Mouse (Mus musculus) forebrain, embryonic 10.5 days (tissue): Measurements from ENCODE around the gene Tubb3. TPM values are rescaled to one million over a fixed set of nuclear protein-coding genes. Genes with fewer than 3 reads are reported as not detected.
"Not testable (repeated sequence)": the region's sequence is repeated elsewhere in the genome, so short reads cannot be mapped to it uniquely, and the experiment has no call there.

Experiments used
- DNase-seq: peaks from one replicate; pipeline ENCODE4 v3.0.0-alpha.2; 2017; ENCODE audit warnings: low spot score; ENCODE audit errors: extremely low spot score
- H3K27ac ChIP-seq: fragments of 300-500 bp; sonication (generic); 2 replicates; pipeline ENCODE4 v1.5.1; 2016; ENCODE audit warnings: mild to moderate bottlenecking
- H3K27me3 ChIP-seq: fragments of 300-500 bp; sonication (generic); 2 replicates; pipeline ENCODE4 v1.6.1; 2016; ENCODE audit warnings: mild to moderate bottlenecking; ENCODE audit not compliant: poor library complexity, severe bottlenecking
- H3K36me3 ChIP-seq: fragments of 300-500 bp; sonication (generic); replicated peaks from 2 replicates; pipeline ENCODE4 v1.6.1; 2016; ENCODE audit warnings: mild to moderate bottlenecking, moderate library complexity
- H3K4me1 ChIP-seq: fragments of 300-500 bp; sonication (generic); 2 replicates; pipeline ENCODE4 v1.6.1; 2016
- H3K4me3 ChIP-seq: fragments of 300-500 bp; sonication (generic); 2 replicates; pipeline ENCODE4 v1.5.1; 2016; ENCODE audit warnings: mild to moderate bottlenecking, moderate library complexity
- H3K9me3 ChIP-seq: fragments of 300-500 bp; sonication (generic); 2 replicates; pipeline ENCODE4 v1.6.1; 2016; ENCODE audit warnings: mild to moderate bottlenecking, moderate library complexity
- WGBS: fragments of 180-500 bp; shearing (Covaris S2); methylation state at CpG from one replicate; pipeline ENCODE4 v1.1.7; 2016; 5-methylcytosine and 5-hydroxymethylcytosine counted together
- polyA plus RNA-seq: library from polyadenylated mRNA; unstranded; fragments of >200 nt; fragmentation: Nextera tagmentation; extraction: Ambion mirVana; gene quantifications from 2 replicates; pipeline ENCODE4 v1.2.1, GENCODE M21; 2016

Tubb3 gene
- polyA plus RNA-seq, 1 experiment from 2014 or later: 261 TPM

- H3K36me3 ChIP-seq: peaks cover 57% of the 10 kb centered on the region
- no peak overlapping the region for H3K27ac ChIP-seq
- H3K4me1 ChIP-seq: peaks cover 21% of the 10 kb centered on the region
- H3K4me3 ChIP-seq: no peak overlapping the region
- H3K9me3 ChIP-seq: no peaks in the 10 kb centered on the region
- WGBS: 94% methylated on average over 9 of the region's 9 CpGs
- DNase-seq: no peak
- peaks cover 6% of the 10 kb centered on the region for H3K27me3 ChIP-seq
Observed at GRCm38 (mm10) chr8:123402730-123403326, 8.4 kb upstream of the Tubb3 start.

DNA sequence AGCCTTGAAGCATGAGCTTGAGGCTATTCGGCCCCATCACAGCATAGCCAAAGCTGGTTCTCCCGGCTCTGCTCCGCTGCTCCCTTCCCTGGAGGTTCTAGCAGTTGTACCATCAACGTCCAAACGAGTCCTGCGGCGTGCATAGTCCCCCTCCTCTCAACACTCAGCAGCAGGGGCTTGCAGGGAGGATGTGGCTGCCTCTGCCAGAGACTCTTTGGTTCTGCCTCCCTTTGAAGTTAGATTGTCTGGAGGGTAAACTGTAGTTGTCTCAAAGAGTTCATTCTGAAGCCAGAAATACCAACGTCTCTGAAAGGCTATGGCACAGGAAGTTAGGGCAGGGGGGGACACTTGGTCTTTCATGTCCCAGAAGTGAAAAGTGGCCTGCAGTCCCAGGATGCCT lies 6.7 kb upstream of the Tubb3 start:
- Histone ChIP-seq H3K9me3 (no peaks in the 10 kb centered on the region), H3K36me3 (peaks cover 41% of the 10 kb centered on the region), H3K27me3 (peaks cover 20% of the 10 kb centered on the region), H3K4me1 (peaks cover 32% of the 10 kb centered on the region), H3K4me3 (no peak overlapping the region), H3K27ac (no peak overlapping the region)
- DNase-seq: no peak
- 44% methylated on average over 8 of the region's 8 CpGs for WGBS

- no peaks in the 10 kb centered on the region for H3K9me3 ChIP-seq
- peaks cover 18% of the 10 kb centered on the region for H3K36me3 ChIP-seq
- 0 out of 2 replicates have a peak within 1 kb of the TSS, but pooled peaks have one; percentile 63 for H3K27ac ChIP-seq
- DNase-seq: peak; percentile 69
- H3K4me3 ChIP-seq: peak within 1 kb of the TSS; percentile 16; the same call in 1 of the 2 replicates
- peaks cover 43% of the 10 kb centered on the region for H3K27me3 ChIP-seq
- H3K4me1 ChIP-seq: peaks cover 54% of the 10 kb centered on the region
- 7% methylated on average over 4 of the region's 4 CpGs for WGBS
Observed at GRCm38 (mm10) chr8:123406786-123407185, 4.4 kb upstream of the Tubb3 start, which contains the start of gene Mc1r. TSS of gene Mc1r (plus strand) at chr8:123407107.

DNA sequence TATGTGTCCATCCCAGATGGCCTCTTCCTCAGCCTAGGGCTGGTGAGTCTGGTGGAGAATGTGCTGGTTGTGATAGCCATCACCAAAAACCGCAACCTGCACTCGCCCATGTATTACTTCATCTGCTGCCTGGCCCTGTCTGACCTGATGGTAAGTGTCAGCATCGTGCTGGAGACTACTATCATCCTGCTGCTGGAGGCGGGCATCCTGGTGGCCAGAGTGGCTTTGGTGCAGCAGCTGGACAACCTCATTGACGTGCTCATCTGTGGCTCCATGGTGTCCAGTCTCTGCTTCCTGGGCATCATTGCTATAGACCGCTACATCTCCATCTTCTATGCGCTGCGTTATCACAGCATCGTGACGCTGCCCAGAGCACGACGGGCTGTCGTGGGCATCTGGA lies 3.6 kb upstream of the Tubb3 start:
- peaks cover 63% of the 10 kb centered on the region for H3K4me1 ChIP-seq
- no peak overlapping the region for H3K4me3 ChIP-seq
- H3K27me3 ChIP-seq: peaks cover 51% of the 10 kb centered on the region
- peaks cover 10% of the 10 kb centered on the region for H3K36me3 ChIP-seq
- no peaks in the 10 kb centered on the region for H3K9me3 ChIP-seq
- no peak for DNase-seq
- whole genome bisulfite sequencing: 92% methylated on average over 13 of the region's 13 CpGs
- H3K27ac ChIP-seq: no peak overlapping the region

DNA sequence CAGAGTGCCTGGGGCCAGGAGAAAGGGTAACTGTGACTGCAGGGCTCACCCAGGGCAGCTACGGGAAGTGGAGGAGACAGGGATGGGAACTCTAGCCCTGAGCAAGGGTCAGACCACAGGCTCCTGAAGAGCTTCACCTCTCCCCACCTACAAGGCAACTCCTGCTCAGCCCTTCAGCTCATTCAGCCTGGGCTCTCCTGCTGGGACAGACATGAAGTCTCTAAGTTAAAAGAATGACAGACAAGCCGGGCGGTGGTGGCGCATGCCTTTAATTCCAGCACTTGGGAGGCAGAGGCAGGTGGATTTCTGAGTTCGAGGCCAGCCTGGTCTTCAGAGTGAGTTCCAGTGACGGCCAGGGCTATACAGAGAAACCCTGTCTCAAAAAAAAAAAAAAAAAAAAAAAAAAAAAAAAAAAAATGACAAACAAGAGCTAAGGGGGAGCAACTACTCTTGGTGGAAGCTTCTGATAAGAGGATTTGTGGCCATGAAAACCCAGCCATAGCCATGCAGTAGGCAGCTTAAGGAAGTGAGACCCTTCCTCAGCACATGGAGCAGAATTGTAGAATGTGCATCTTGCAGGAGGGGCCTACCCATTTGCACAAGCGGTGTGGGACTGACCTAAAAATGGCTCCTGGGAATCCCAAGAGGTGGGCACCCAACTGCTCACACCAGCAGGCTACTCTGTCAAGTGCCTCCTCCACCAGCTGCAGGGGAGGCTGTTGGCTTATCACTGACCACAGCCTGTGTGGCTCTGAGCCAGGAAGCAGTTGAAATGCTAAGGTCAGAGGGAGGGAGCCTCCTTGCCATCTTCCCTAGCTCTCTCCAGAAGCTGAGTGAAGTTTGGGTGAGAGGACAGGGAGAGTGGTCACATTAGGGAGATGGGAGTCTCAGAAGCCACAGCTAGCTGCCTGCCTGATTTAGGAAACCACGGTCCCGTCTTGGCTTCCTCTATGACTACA lies 2.4 kb upstream of the Tubb3 start:
- Histone ChIP-seq H3K36me3 (no peaks in the 10 kb centered on the region), H3K9me3 (no peaks in the 10 kb centered on the region), H3K4me1 (peaks cover 75% of the 10 kb centered on the region), H3K27ac (peak overlapping the region; percentile 92), H3K27me3 (peaks cover 64% of the 10 kb centered on the region), H3K4me3 (peak overlapping the region; percentile 75)
- no peak for DNase-seq
- 82% methylated on average over 9 of the region's 9 CpGs for WGBS

- Histone ChIP-seq H3K27ac (peak overlapping the region; percentile 92), H3K4me1 (peaks cover 72% of the 10 kb centered on the region), H3K27me3 (peaks cover 68% of the 10 kb centered on the region), H3K4me3 (peak overlapping the region; percentile 75), H3K9me3 (no peaks in the 10 kb centered on the region), H3K36me3 (no peaks in the 10 kb centered on the region)
- DNase-seq: no peak
- WGBS: 50% methylated on average over 8 of the region's 8 CpGs
Observed at GRCm38 (mm10) chr8:123410049-123410587, 1.1 kb upstream of the Tubb3 start.

DNA sequence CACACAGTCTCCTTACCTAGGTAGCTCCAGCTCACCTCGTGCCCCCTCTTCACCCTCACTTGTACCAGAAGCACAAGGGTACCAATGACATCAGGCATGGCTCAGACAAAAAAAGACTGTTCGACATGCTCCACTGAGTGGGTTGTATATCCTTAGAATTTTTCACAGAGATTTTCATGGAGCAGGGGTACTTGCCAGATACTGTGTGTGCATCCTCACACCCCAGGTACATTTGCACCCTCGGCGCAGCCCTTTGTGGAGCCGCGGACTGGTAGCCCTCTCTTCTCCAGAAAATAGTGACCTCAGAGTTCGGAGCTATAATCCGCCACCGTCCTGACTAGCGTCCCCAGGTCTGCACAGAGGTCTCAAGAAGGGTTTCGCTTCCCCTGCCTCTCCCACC lies 436 bp upstream of the Tubb3 start:
- Histone ChIP-seq H3K9me3 (no peaks in the 10 kb centered on the region), H3K27me3 (peaks cover 68% of the 10 kb centered on the region), H3K36me3 (no peaks in the 10 kb centered on the region), H3K27ac (peak overlapping the region; percentile 92), H3K4me1 (peaks cover 72% of the 10 kb centered on the region), H3K4me3 (peak overlapping the region; percentile 75)
- 3% methylated on average over 11 of the region's 11 CpGs for WGBS
- no peak for DNase-seq

- H3K27me3 ChIP-seq: peaks cover 68% of the 10 kb centered on the region
- H3K9me3 ChIP-seq: no peaks in the 10 kb centered on the region
- WGBS: 3% methylated on average over 16 of the region's 16 CpGs
- DNase-seq: peak; percentile 31
- 0 out of 2 replicates have a peak, but pooled peaks cover 1% of the 10 kb centered on the region for H3K36me3 ChIP-seq
- H3K4me1 ChIP-seq: peaks cover 72% of the 10 kb centered on the region
- peak overlapping the region; percentile 92 for H3K27ac ChIP-seq
- H3K4me3 ChIP-seq: peak overlapping the region; percentile 75
Observed at GRCm38 (mm10) chr8:123411781-123412327, 630 bp downstream of the Tubb3 start.

DNA sequence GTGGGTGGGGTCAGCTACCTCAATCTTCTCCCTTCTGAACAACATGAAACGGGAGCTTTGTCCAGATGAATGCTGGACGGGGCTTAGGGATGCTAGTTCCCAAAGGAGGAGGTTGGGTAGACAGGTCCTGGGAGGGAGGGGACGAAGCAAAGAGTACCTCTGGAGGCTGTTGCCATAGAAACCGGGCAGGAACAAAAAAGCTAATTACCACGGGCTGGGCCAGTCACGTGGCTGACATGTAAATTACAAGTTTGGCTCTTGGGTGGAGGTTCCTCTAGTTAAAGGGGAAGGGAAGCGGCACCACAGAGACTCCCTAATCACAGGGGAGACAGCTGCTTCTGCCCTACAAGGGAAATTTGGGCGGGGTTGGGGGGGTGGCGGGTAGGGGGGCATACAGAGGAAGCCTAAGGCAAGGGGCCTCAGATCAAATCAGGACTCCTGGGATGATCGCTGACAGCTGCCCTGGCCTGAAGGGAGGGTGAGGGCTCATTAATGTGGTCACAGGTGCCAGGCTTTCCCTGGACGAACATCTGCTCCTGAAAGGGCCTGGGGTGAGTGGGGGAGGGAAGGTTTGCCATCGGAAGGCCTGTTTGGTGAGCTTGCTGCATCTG lies 1.4 kb downstream of the Tubb3 start:
- no peaks in the 10 kb centered on the region for H3K9me3 ChIP-seq
- peaks cover 64% of the 10 kb centered on the region for H3K27me3 ChIP-seq
- peak overlapping the region; percentile 75 for H3K4me3 ChIP-seq
- under 1% methylated on average over 12 of the region's 12 CpGs for WGBS
- peak; percentile 82 for DNase-seq
- H3K36me3 ChIP-seq: peaks cover 8% of the 10 kb centered on the region
- peaks cover 68% of the 10 kb centered on the region for H3K4me1 ChIP-seq
- H3K27ac ChIP-seq: peak overlapping the region; percentile 92

DNA sequence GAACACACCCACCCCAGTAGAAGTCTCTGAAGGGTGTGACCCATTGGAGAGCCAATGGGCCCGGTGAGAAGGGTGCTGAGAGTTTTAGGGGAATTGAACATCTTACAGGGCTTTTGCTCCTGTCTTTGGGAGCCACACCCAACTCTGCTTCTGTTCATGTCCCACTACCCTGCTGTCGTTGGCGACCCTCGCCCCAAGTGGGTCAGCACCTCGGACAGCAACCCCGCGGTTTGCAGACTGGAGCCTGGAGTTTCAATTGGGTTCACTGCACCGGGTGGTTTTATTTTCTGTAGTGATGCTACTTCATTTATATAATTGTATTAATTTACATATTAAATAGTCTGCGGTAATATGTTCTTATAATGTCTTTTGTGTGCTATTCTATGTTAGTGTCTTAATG lies 3.0 kb downstream of the Tubb3 start:
- H3K27me3 ChIP-seq: peaks cover 51% of the 10 kb centered on the region
- DNase-seq: no peak
- WGBS: 18% methylated on average over 9 of the region's 9 CpGs
- peak overlapping the region; percentile 75 for H3K4me3 ChIP-seq
- peak overlapping the region; percentile 92; the same call in 1 of the 2 replicates for H3K27ac ChIP-seq
- H3K4me1 ChIP-seq: peaks cover 60% of the 10 kb centered on the region
- H3K9me3 ChIP-seq: no peaks in the 10 kb centered on the region
- peaks cover 24% of the 10 kb centered on the region for H3K36me3 ChIP-seq

DNA sequence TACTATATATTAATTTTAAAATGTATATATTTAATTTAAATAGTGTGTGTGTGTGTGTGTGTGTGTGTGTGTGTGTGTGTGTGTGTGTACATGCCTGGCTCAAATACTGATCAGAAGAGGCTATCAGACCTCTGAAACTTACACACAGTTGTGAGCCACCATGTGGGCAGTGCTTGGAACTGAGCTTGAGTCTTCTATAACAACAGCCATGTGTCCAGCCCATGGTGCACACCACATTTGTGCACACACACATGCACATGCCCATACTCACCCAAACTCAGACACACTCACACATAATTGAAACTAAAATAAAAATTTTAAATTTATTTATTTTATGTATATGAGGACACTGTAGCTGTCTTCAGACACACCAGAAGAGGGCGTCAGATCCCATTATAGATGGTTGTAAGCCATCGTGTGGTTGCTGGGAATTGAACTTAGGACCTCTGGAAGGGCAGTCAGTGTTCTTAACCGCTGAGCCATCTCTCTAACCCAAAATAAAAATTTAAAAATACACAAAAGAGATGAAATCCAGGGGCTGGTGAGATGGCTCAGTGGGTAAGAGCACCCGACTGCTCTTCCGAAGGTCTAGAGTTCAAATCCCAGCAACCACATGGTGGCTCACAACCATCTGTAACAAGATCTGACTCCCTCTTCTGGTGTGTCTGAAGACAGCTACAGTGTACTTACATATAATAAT lies 3.9 kb downstream of the Tubb3 start:
- H3K4me1 ChIP-seq: peaks cover 51% of the 10 kb centered on the region
- peaks cover 33% of the 10 kb centered on the region for H3K36me3 ChIP-seq
- not testable (repeated sequence) for DNase-seq, H3K9me3 ChIP-seq, H3K27ac ChIP-seq
- H3K4me3 ChIP-seq: peak overlapping the region; percentile 75; the same call in 1 of the 2 replicates
- peaks cover 42% of the 10 kb centered on the region for H3K27me3 ChIP-seq
- 86% methylated on average over 5 of the region's 5 CpGs for WGBS
